Mouse (Mus musculus) E14TG2a.4 (cell line): Measurements from ENCODE around the gene Nedd9.

Source experiments
- CTCF ChIP-seq: conservative IDR thresholded peaks from 2 replicates; pipeline ENCODE4 v1.5.1; 2014; ENCODE audit warnings: low read length
- NANOG ChIP-seq: IDR thresholded peaks from 2 replicates; pipeline ENCODE4 v1.6.1; 2014; ENCODE audit warnings: borderline replicate concordance, low read length, mixed read lengths
- POU5F1 ChIP-seq: IDR thresholded peaks from 2 replicates; pipeline ENCODE4 v1.6.1; 2014; ENCODE audit warnings: low read length, borderline replicate concordance

- TF ChIP-seq NANOG (no peak), CTCF (no peak), POU5F1 (no peak)
Measured at GRCm38 (mm10) chr13:41490282-41490681, 3.1 kb upstream of the Nedd9 start.
